Mouse (Mus musculus): ENCODE measurements at regions not wholly inside any gene's neighbourhood (a gene's known extent, or its start where the extent isn't known, plus 50 kb on each side); places are given as distances from the start of the nearest gene placed in this dataset.
A peak's percentile ranks its signal among the peaks of the same experiment; 100 is the strongest.

GRCm38 (mm10) chr5:4304201-4304600 lies 112.0 kb downstream of the Mterf1b start:
- Histone ChIP-seq H3K27ac (ENCODE audit: insufficient read depth, low read depth, low read length, poor library complexity, severe bottlenecking) (peak overlapping the region; percentile 75; the same call in 1 of the 2 replicates), H3K4me3 (ENCODE audit: insufficient read depth in 1 of 2, low read depth in 1 of 2, low read length in 2 of 2, poor library complexity in 1 of 2, severe bottlenecking in 1 of 2) (no peak overlapping the region)

GRCm38 (mm10) chr5:4308514-4308913 lies 116.3 kb downstream of the Mterf1b start:
- no peak for DNase-seq (ENCODE audit: low read depth, low spot score)

More at GRCm38 (mm10) chr5:4304201-4304600, 112.0 kb downstream of the Mterf1b start:
- Histone ChIP-seq H3K4me1 (ENCODE audit: control insufficient read depth in 2 of 2, insufficient read depth in 2 of 2, low read length in 2 of 2, poor library complexity in 1 of 2) (peaks cover 6 to 8% of the 10 kb centered on the region in 2 experiments; a peak in 2 of 4 replicates), H3K36me3 (ENCODE audit: control insufficient read depth, insufficient read depth, low read length, poor library complexity, severe bottlenecking) (no peaks in the 10 kb centered on the region), H3K9me3 (ENCODE audit: control insufficient read depth, insufficient read depth, low read depth, low read length) (no peaks in the 10 kb centered on the region), H3K9ac (ENCODE audit: insufficient read depth, low read depth, low read length, poor library complexity, severe bottlenecking) (no peak overlapping the region)
- DNase-seq (ENCODE audit: low read depth, low spot score): peak; percentile 29
- in situ Hi-C loops (cut with MboI; ENCODE audit: low sequenced_read_pairs in 2 of 2, unreplicated experiment in 2 of 2): no loop called here
- TF ChIP-seq ZNF384 (IDR thresholded peaks at IDR 0.05; ENCODE audit: low read depth, low read length): no peak
- TF ChIP-seq CHD2 (IDR thresholded peaks at IDR 0.05; ENCODE audit: low read depth, low read length): no peak
- no peak for TF ChIP-seq MAFK (IDR thresholded peaks at IDR 0.05; ENCODE audit: insufficient read depth, low read depth, low read length)
- no peak for TF ChIP-seq HCFC1 (IDR thresholded peaks at IDR 0.05; ENCODE audit: borderline replicate concordance, insufficient read depth, low read length)
- TF ChIP-seq ZC3H11A (IDR thresholded peaks at IDR 0.05; ENCODE audit: borderline replicate concordance, low read depth, low read length): no peak

GRCm38 (mm10) chr5:4311169-4311568 lies 119.0 kb downstream of the Mterf1b start:
- no peak overlapping the region for H3K4me3 ChIP-seq (ENCODE audit: insufficient read depth in 1 of 2, low read depth in 1 of 2, low read length in 2 of 2, poor library complexity in 1 of 2, severe bottlenecking in 1 of 2)
- no peaks in the 10 kb centered on the region for H3K9me3 ChIP-seq (ENCODE audit: control insufficient read depth, insufficient read depth, low read depth, low read length)
- no peak overlapping the region for H3K27ac ChIP-seq (ENCODE audit: insufficient read depth, low read depth, low read length, poor library complexity, severe bottlenecking)
- DNase-seq (ENCODE audit: low read depth, low spot score): no peak
- no peaks in the 10 kb centered on the region for H3K36me3 ChIP-seq (ENCODE audit: control insufficient read depth, insufficient read depth, low read length, poor library complexity, severe bottlenecking)
- no peak for TF ChIP-seq CHD2 (IDR thresholded peaks at IDR 0.05; ENCODE audit: low read depth, low read length)
- no peak for TF ChIP-seq HCFC1 (IDR thresholded peaks at IDR 0.05; ENCODE audit: borderline replicate concordance, insufficient read depth, low read length)
- TF ChIP-seq ZNF384 (IDR thresholded peaks at IDR 0.05; ENCODE audit: low read depth, low read length): no peak
- no peak for TF ChIP-seq ZC3H11A (IDR thresholded peaks at IDR 0.05; ENCODE audit: borderline replicate concordance, low read depth, low read length)
- no peak for TF ChIP-seq MAFK (IDR thresholded peaks at IDR 0.05; ENCODE audit: insufficient read depth, low read depth, low read length)
- H3K4me1 ChIP-seq (ENCODE audit: control insufficient read depth in 2 of 2, insufficient read depth in 2 of 2, low read length in 2 of 2, poor library complexity in 1 of 2): peaks cover 0 to 5% of the 10 kb centered on the region in 2 experiments; a peak in 2 of 4 replicates
- in situ Hi-C loops (cut with MboI; ENCODE audit: low sequenced_read_pairs in 2 of 2, unreplicated experiment in 2 of 2): no loop called here
- H3K9ac ChIP-seq (ENCODE audit: insufficient read depth, low read depth, low read length, poor library complexity, severe bottlenecking): no peak overlapping the region

More at GRCm38 (mm10) chr5:4308514-4308913, 116.3 kb downstream of the Mterf1b start:
- H3K36me3 ChIP-seq (ENCODE audit: control insufficient read depth, insufficient read depth, low read length, poor library complexity, severe bottlenecking): no peaks in the 10 kb centered on the region
- in situ Hi-C loops (cut with MboI; ENCODE audit: low sequenced_read_pairs in 2 of 2, unreplicated experiment in 2 of 2): no loop called here
- H3K27ac ChIP-seq (ENCODE audit: insufficient read depth, low read depth, low read length, poor library complexity, severe bottlenecking): no peak overlapping the region
- H3K9ac ChIP-seq (ENCODE audit: insufficient read depth, low read depth, low read length, poor library complexity, severe bottlenecking): no peak overlapping the region
- H3K9me3 ChIP-seq (ENCODE audit: control insufficient read depth, insufficient read depth, low read depth, low read length): no peaks in the 10 kb centered on the region
- H3K4me1 ChIP-seq (ENCODE audit: control insufficient read depth in 2 of 2, insufficient read depth in 2 of 2, low read length in 2 of 2, poor library complexity in 1 of 2): peaks cover 0 to 5% of the 10 kb centered on the region in 2 experiments; a peak in 3 of 4 replicates
- TF ChIP-seq MAFK (IDR thresholded peaks at IDR 0.05; ENCODE audit: insufficient read depth, low read depth, low read length) (no peak), CHD2 (IDR thresholded peaks at IDR 0.05; ENCODE audit: low read depth, low read length) (no peak), ZNF384 (IDR thresholded peaks at IDR 0.05; ENCODE audit: low read depth, low read length) (no peak), HCFC1 (IDR thresholded peaks at IDR 0.05; ENCODE audit: borderline replicate concordance, insufficient read depth, low read length) (no peak), ZC3H11A (IDR thresholded peaks at IDR 0.05; ENCODE audit: borderline replicate concordance, low read depth, low read length) (no peak)
- H3K4me3 ChIP-seq (ENCODE audit: insufficient read depth in 1 of 2, low read depth in 1 of 2, low read length in 2 of 2, poor library complexity in 1 of 2, severe bottlenecking in 1 of 2): no peak overlapping the region

- H3K4me3 ChIP-seq (ENCODE audit: insufficient read depth in 1 of 2, low read depth in 1 of 2, low read length in 2 of 2, poor library complexity in 1 of 2, severe bottlenecking in 1 of 2): no peak overlapping the region
- no peaks in the 10 kb centered on the region for H3K9me3 ChIP-seq (ENCODE audit: control insufficient read depth, insufficient read depth, low read depth, low read length)
- H3K4me1 ChIP-seq (ENCODE audit: control insufficient read depth in 2 of 2, insufficient read depth in 2 of 2, low read length in 2 of 2, poor library complexity in 1 of 2): peaks cover 0 to 5% of the 10 kb centered on the region in 2 experiments; a peak in 2 of 4 replicates
- no peak overlapping the region for H3K27ac ChIP-seq (ENCODE audit: insufficient read depth, low read depth, low read length, poor library complexity, severe bottlenecking)
- in situ Hi-C loops (cut with MboI; ENCODE audit: low sequenced_read_pairs in 2 of 2, unreplicated experiment in 2 of 2): no loop called here
- no peak for DNase-seq (ENCODE audit: low read depth, low spot score)
- no peak overlapping the region for H3K9ac ChIP-seq (ENCODE audit: insufficient read depth, low read depth, low read length, poor library complexity, severe bottlenecking)
- TF ChIP-seq HCFC1 (IDR thresholded peaks at IDR 0.05; ENCODE audit: borderline replicate concordance, insufficient read depth, low read length): no peak
- TF ChIP-seq MAFK (IDR thresholded peaks at IDR 0.05; ENCODE audit: insufficient read depth, low read depth, low read length): no peak
- no peak for TF ChIP-seq ZC3H11A (IDR thresholded peaks at IDR 0.05; ENCODE audit: borderline replicate concordance, low read depth, low read length)
- no peak for TF ChIP-seq ZNF384 (IDR thresholded peaks at IDR 0.05; ENCODE audit: low read depth, low read length)
- TF ChIP-seq CHD2 (IDR thresholded peaks at IDR 0.05; ENCODE audit: low read depth, low read length): no peak
- no peaks in the 10 kb centered on the region for H3K36me3 ChIP-seq (ENCODE audit: control insufficient read depth, insufficient read depth, low read length, poor library complexity, severe bottlenecking)
These were observed 119.4 kb downstream of the Mterf1b start for GRCm38 (mm10) chr5:4311599-4311998.
